Mouse (Mus musculus) kidney, adult 2 months (tissue): ENCODE measurements at regions not wholly inside any gene's neighbourhood (a gene's known extent, or its start where the extent isn't known, plus 50 kb on each side); places are given as distances from the start of the nearest gene placed in this dataset.

ENCODE experiments used
- DNase-seq: peaks from one replicate; pipeline ENCODE4 v3.0.0; 2021
- H3K27ac ChIP-seq: fragments of 200-500 bp; 2 replicates; pipeline ENCODE4 v1.5.1; 2012; ENCODE audit warnings: low read depth, low read length, control low read depth, inconsistent platforms; ENCODE audit not compliant: insufficient read depth
- H3K27me3 ChIP-seq: fragments of 200-500 bp; replicated peaks from 2 replicates; pipeline ENCODE4 v1.6.1; 2012; ENCODE audit warnings: mild to moderate bottlenecking, moderate library complexity, low read length, inconsistent platforms; ENCODE audit not compliant: control insufficient read depth, insufficient read depth
- H3K36me3 ChIP-seq: fragments of 200-500 bp; 2 replicates; pipeline ENCODE4 v1.6.1; 2012; ENCODE audit warnings: mild to moderate bottlenecking, moderate library complexity, low read length, inconsistent platforms; ENCODE audit not compliant: control insufficient read depth, insufficient read depth
- H3K4me1 ChIP-seq: fragments of 200-500 bp; 2 replicates; pipeline ENCODE4 v1.6.1; 2011; ENCODE audit warnings: low read length; ENCODE audit not compliant: control insufficient read depth, insufficient read depth
- H3K4me3 ChIP-seq: fragments of 200-500 bp; 2 replicates; pipeline ENCODE4 v1.5.1; 2011; ENCODE audit warnings: mild to moderate bottlenecking, low read depth, low read length, control low read depth; ENCODE audit not compliant: insufficient read depth
- CTCF ChIP-seq: fragments of 200-500 bp; conservative IDR thresholded peaks from 2 replicates; pipeline ENCODE4 v1.5.1; 2011; ENCODE audit warnings: low read depth, mild to moderate bottlenecking, control low read depth, low read length, moderate library complexity, mixed read lengths; ENCODE audit not compliant: insufficient read depth, insufficient read length
- POLR2A ChIP-seq: fragments of 200-500 bp; IDR thresholded peaks from one replicate; pipeline ENCODE4 v1.6.1; 2011; ENCODE audit warnings: low read depth, low read length, control low read depth
- WGBS: fragments of 180-500 bp; shearing (Covaris S2); methylation state at CpG from one replicate; pipeline ENCODE4 v1.1.7; 2018; 5-methylcytosine and 5-hydroxymethylcytosine counted together

- no peak overlapping the region for H3K27ac ChIP-seq
- WGBS: 84% methylated on average over 4 of the region's 4 CpGs
- no peak for DNase-seq
- no peaks in the 10 kb centered on the region for H3K36me3 ChIP-seq
- no peaks in the 10 kb centered on the region for H3K4me1 ChIP-seq
- no peaks in the 10 kb centered on the region for H3K27me3 ChIP-seq
- TF ChIP-seq POLR2A (no peak), CTCF (no peak)
- no peak overlapping the region for H3K4me3 ChIP-seq
Observed at GRCm38 (mm10) chr9:85426809-85427208, 99.7 kb upstream of the Tent5a start.

- no peaks in the 10 kb centered on the region for H3K36me3 ChIP-seq
- TF ChIP-seq POLR2A: no peak
- no peak for TF ChIP-seq CTCF
- H3K4me1 ChIP-seq: no peaks in the 10 kb centered on the region
- no peak overlapping the region for H3K27ac ChIP-seq
- no peak for DNase-seq
- 86% methylated on average over 2 of the region's 2 CpGs for WGBS
- H3K4me3 ChIP-seq: no peak overlapping the region
- H3K27me3 ChIP-seq: no peaks in the 10 kb centered on the region
Observed at GRCm38 (mm10) chr9:85423908-85424307, 96.8 kb upstream of the Tent5a start.

GRCm38 (mm10) chr9:85414391-85414790 lies 87.2 kb upstream of the Tent5a start:
- TF ChIP-seq POLR2A (no peak), CTCF (no peak)
- Histone ChIP-seq H3K4me3 (no peak overlapping the region), H3K27me3 (no peaks in the 10 kb centered on the region; the same call in 1 of the 2 replicates), H3K4me1 (0 out of 2 replicates have a peak, but pooled peaks cover 2% of the 10 kb centered on the region), H3K27ac (no peak overlapping the region), H3K36me3 (no peaks in the 10 kb centered on the region)
- WGBS: 96% methylated on average over 1 of the region's 1 CpGs
- no peak for DNase-seq

GRCm38 (mm10) chr9:85413813-85414212 lies 86.7 kb upstream of the Tent5a start:
- peak; percentile 10 for DNase-seq
- TF ChIP-seq POLR2A: no peak
- no peak for TF ChIP-seq CTCF
- no peak overlapping the region for H3K4me3 ChIP-seq
- no peaks in the 10 kb centered on the region; the same call in 1 of the 2 replicates for H3K27me3 ChIP-seq
- no peak overlapping the region for H3K27ac ChIP-seq
- 20% methylated on average over 1 of the region's 1 CpGs for WGBS
- 0 out of 2 replicates have a peak, but pooled peaks cover 2% of the 10 kb centered on the region for H3K4me1 ChIP-seq
- no peaks in the 10 kb centered on the region for H3K36me3 ChIP-seq

- H3K4me3 ChIP-seq: no peak overlapping the region
- peak; percentile 58 for DNase-seq
- no peaks in the 10 kb centered on the region for H3K36me3 ChIP-seq
- H3K4me1 ChIP-seq: 0 out of 2 replicates have a peak, but pooled peaks cover 2% of the 10 kb centered on the region
- WGBS: 44% methylated on average over 11 of the region's 11 CpGs
- H3K27ac ChIP-seq: no peak overlapping the region
- no peaks in the 10 kb centered on the region for H3K27me3 ChIP-seq
- no peak for TF ChIP-seq CTCF
- TF ChIP-seq POLR2A: no peak
Observed at GRCm38 (mm10) chr9:85410643-85411296, 83.6 kb upstream of the Tent5a start.

- WGBS: 52% methylated on average over 4 of the region's 4 CpGs
- H3K4me1 ChIP-seq: 0 out of 2 replicates have a peak, but pooled peaks cover 2% of the 10 kb centered on the region
- H3K27ac ChIP-seq: no peak overlapping the region
- TF ChIP-seq POLR2A: no peak
- no peak for TF ChIP-seq CTCF
- no peaks in the 10 kb centered on the region for H3K27me3 ChIP-seq
- H3K4me3 ChIP-seq: no peak overlapping the region
- no peaks in the 10 kb centered on the region for H3K36me3 ChIP-seq
- peak; percentile 8 for DNase-seq
Observed at GRCm38 (mm10) chr9:85409974-85410506, 82.9 kb upstream of the Tent5a start.

GRCm38 (mm10) chr9:85408461-85408860 lies 81.3 kb upstream of the Tent5a start:
- DNase-seq: peak; percentile 87
- WGBS: 32% methylated on average over 5 of the region's 5 CpGs

More at GRCm38 (mm10) chr9:85408461-85408860, 81.3 kb upstream of the Tent5a start:
- H3K4me3 ChIP-seq: no peak overlapping the region
- no peaks in the 10 kb centered on the region for H3K36me3 ChIP-seq
- TF ChIP-seq CTCF: no peak
- no peak for TF ChIP-seq POLR2A
- H3K27me3 ChIP-seq: no peaks in the 10 kb centered on the region
- 0 out of 2 replicates have a peak, but pooled peaks cover 2% of the 10 kb centered on the region for H3K4me1 ChIP-seq
- H3K27ac ChIP-seq: no peak overlapping the region
